31 mouse cellular contexts compared by ENCODE assay signal in genomic region chr13:104171711-104172110, GRCm38 (mm10). TPM values are rescaled to one million over a fixed set of nuclear protein-coding genes. Genes with fewer than 3 reads are reported as not detected.
DNase-seq lines count a peak whose midpoint lies in the region; ATAC-seq and TF ChIP-seq lines count a peak whose summit lies in the region.
"Had no signal": no experiment of that assay in that cellular context is flagged by ENCODE, and none has a peak within 500 bp of the region (broad histone marks: within the 10 kb centered on the region; RNA-seq: fewer than 3 reads in every experiment).

No protein-coding gene starts in this region.

- peaks cover 3% of the 10 kb centered on the region; the same call in 1 of the 2 replicates for H3K79me2 ChIP-seq in liver, adult 2 months (ENCODE audit: control insufficient read depth, insufficient read depth, low read length)
- peaks cover 50% of the 10 kb centered on the region for H3K79me2 ChIP-seq in C2C12 (ENCODE audit: control insufficient read depth, insufficient read depth)

- no peaks in the 10 kb centered on the region for H3K27me3 ChIP-seq in liver, adult 2 months (ENCODE audit: control insufficient read depth, insufficient read depth, low read length)
- H3K27me3 ChIP-seq in liver, embryonic 12.5 days (replicated peaks), result no peaks in the 10 kb centered on the region
- H3K27me3 ChIP-seq in C2C12 (ENCODE audit: control insufficient read depth, insufficient read depth, insufficient read length), result no peaks in the 10 kb centered on the region
- H3K27me3 ChIP-seq: embryonic facial prominence, embryonic 13.5 days; forebrain, embryonic 12.5 days; forebrain, embryonic 15.5 days; heart, embryonic 12.5 days; heart, embryonic 15.5 days; hindbrain, embryonic 12.5 days; hindbrain, embryonic 15.5 days; Patski had no signal

- ATAC-seq in liver, embryonic 12.5 days, result no peak
- ATAC-seq: activated CD4-positive, CD25-positive, alpha-beta regulatory T cell, adult 4 months; forebrain, embryonic 15.5 days; Patski had no signal

- no peak for TF ChIP-seq CTCF in liver, adult 2 months (IDR thresholded peaks at IDR 0.05; ENCODE audit: low read depth, low read length)
- no peak for TF ChIP-seq CTCF in C2C12 (IDR thresholded peaks at IDR 0.05; ENCODE audit: control insufficient read depth, insufficient read depth, insufficient read length)

- H3K4me2 ChIP-seq in liver, embryonic 12.5 days, result no peak overlapping the region
- H3K4me2 ChIP-seq: embryonic facial prominence, embryonic 13.5 days; forebrain, embryonic 12.5 days; forebrain, embryonic 15.5 days; heart, embryonic 12.5 days; heart, embryonic 15.5 days; hindbrain, embryonic 12.5 days; hindbrain, embryonic 15.5 days had no signal

- H3ac ChIP-seq in C2C12 (ENCODE audit: control insufficient read depth, insufficient read length, low read depth), result no peak overlapping the region

- intact Hi-C loops in heart, postnatal 36 days (cut with DNase I), result no loop called here

- WGBS in liver, adult 2 months, result 60% methylated on average over 5 of the region's 5 CpGs
- 84% methylated on average over 5 of the region's 5 CpGs for WGBS in liver, embryonic 12.5 days (ENCODE audit: insufficient replicate concordance)

- H3K27ac ChIP-seq in liver, adult 2 months (replicated peaks; ENCODE audit: insufficient read depth, low read depth, low read length), result no peak overlapping the region
- no peak overlapping the region for H3K27ac ChIP-seq in liver, embryonic 12.5 days
- H3K27ac ChIP-seq: embryonic facial prominence, embryonic 10.5 days; embryonic facial prominence, embryonic 13.5 days; forebrain, embryonic 12.5 days; forebrain, embryonic 15.5 days; heart, embryonic 15.5 days; hindbrain, embryonic 12.5 days; hindbrain, embryonic 15.5 days had no signal

- TF ChIP-seq POLR2A in liver, adult 2 months (IDR thresholded peaks at IDR 0.05; ENCODE audit: extremely low read depth, insufficient read depth, low read length), result no peak

- no peak overlapping the region for H3K9ac ChIP-seq in liver, adult 2 months (ENCODE audit: low read depth, low read length)
- H3K9ac ChIP-seq in liver, embryonic 12.5 days, result no peak overlapping the region
- H3K9ac ChIP-seq: embryonic facial prominence, embryonic 13.5 days; forebrain, embryonic 12.5 days; forebrain, embryonic 15.5 days; heart, embryonic 12.5 days; heart, embryonic 15.5 days; hindbrain, embryonic 12.5 days; hindbrain, embryonic 15.5 days had no signal

- H3K4me1 ChIP-seq in liver, adult 2 months (ENCODE audit: control insufficient read depth, insufficient read depth, low read length), result peaks cover 12% of the 10 kb centered on the region
- H3K4me1 ChIP-seq in liver, embryonic 12.5 days, result peaks cover 30% of the 10 kb centered on the region

- peaks cover 34% of the 10 kb centered on the region for H3K79me3 ChIP-seq in C2C12 (ENCODE audit: low read depth)

- peak; percentile 23 for DNase-seq in adrenal gland, adult 2 months
- no peak for DNase-seq in adrenal gland, adult 18-20 months (ENCODE audit: low spot score in 2 of 2)
- peak; percentile 17 for DNase-seq in liver, adult 2 months (ENCODE audit: extremely low read depth, low read depth, low spot score)
- peak; percentile 40 for DNase-seq in ZHBTc4 (ENCODE audit: low read depth, low spot score)
- no peak for DNase-seq in heart, postnatal 36 days
- DNase-seq in cerebellum, adult 8-10 months, result no peak
- DNase-seq: cerebellum, adult 11 months; cerebellum, adult 2 months; cerebellum, postnatal 10 days; cerebellum, postnatal 36 days; embryo, embryonic 11 days; gastrocnemius, postnatal 25 days; heart, adult 18-20 months; heart, postnatal 10 days; heart, postnatal 4 days; kidney, adult 11 months; kidney, adult 8-10 months had no signal

- H3K4me3 ChIP-seq in liver, adult 2 months (ENCODE audit: insufficient read depth, low read depth, low read length), result no peak overlapping the region
- H3K4me3 ChIP-seq in liver, embryonic 12.5 days, result no peak overlapping the region
- H3K4me3 ChIP-seq in C2C12 (ENCODE audit: insufficient read depth, poor library complexity, severe bottlenecking), result no peak overlapping the region
- H3K4me3 ChIP-seq: embryonic facial prominence, embryonic 10.5 days; embryonic facial prominence, embryonic 13.5 days; erythroblast, embryonic 14.5 days; forebrain, embryonic 12.5 days; forebrain, embryonic 15.5 days; heart, embryonic 12.5 days; heart, embryonic 15.5 days; hindbrain, embryonic 12.5 days; hindbrain, embryonic 15.5 days had no signal

- H3K9me3 ChIP-seq in liver, embryonic 12.5 days (replicated peaks), result no peaks in the 10 kb centered on the region
- H3K9me3 ChIP-seq: embryonic facial prominence, embryonic 13.5 days; forebrain, embryonic 12.5 days; forebrain, embryonic 15.5 days; G1E; heart, embryonic 15.5 days; hindbrain, embryonic 15.5 days had no signal

- H3K36me3 ChIP-seq in liver, adult 2 months (ENCODE audit: control insufficient read depth, insufficient read depth, low read length), result peaks cover 20% of the 10 kb centered on the region
- H3K36me3 ChIP-seq in liver, embryonic 12.5 days, result peaks cover 39% of the 10 kb centered on the region
- peaks cover 28% of the 10 kb centered on the region for H3K36me3 ChIP-seq in C2C12 (ENCODE audit: control insufficient read depth, insufficient read depth)

TF ChIP-seq in C2C12, 6 proteins besides CTCF, POLR2A, EP300 and RAD21:
- TF ChIP-seq MYOD1 (IDR thresholded peaks at IDR 0.05; ENCODE audit: control insufficient read depth, insufficient read length, low read depth), result peak; percentile 34
- TF ChIP-seq MYOG (IDR thresholded peaks at IDR 0.05; ENCODE audit: control insufficient read depth, extremely low read depth, insufficient read length), result no peak
- no peak for TF ChIP-seq FOSL1 (IDR thresholded peaks at IDR 0.05; ENCODE audit: insufficient read depth, low read length, poor library complexity, severe bottlenecking)

RNA-seq across cellular contexts. Expression of gene Trappc13, which starts 6.6 kb away (rescaled TPM):
- total RNA-seq in adrenal gland, adult 2 months (2021), result 10 to 100 TPM; 57.8 to 61.8 TPM
- polyA plus RNA-seq in adrenal gland, adult 2 months (2012; rRNA removed), result 2.6 and 5.3 TPM in 2 replicates
- total RNA-seq in adrenal gland, adult 18-20 months (2021), result 10 to 100 TPM; 58.9 to 72.0 TPM
- total RNA-seq in liver, adult 2 months (2014; rRNA removed), result 23.6 and 26.3 TPM in 2 replicates
- polyA plus RNA-seq in liver, adult 2 months (2012; rRNA removed), result 4.6 and 6.3 TPM in 2 replicates
- polyA plus RNA-seq in liver, embryonic 12.5 days (2016; fragmentation: Nextera tagmentation; extraction: Ambion mirVana), result 39.5 and 42.6 TPM in 2 replicates
- 23.4 TPM for polyA plus RNA-seq in C2C12 (2012; fragmentation: generic; extraction: Trizol)
- 10 to 100 TPM; 31.2 to 35.1 TPM for total RNA-seq in heart, postnatal 36 days (2021)

RNA-seq across cellular contexts. Expression of gene Trim23, which starts 6.9 kb away (rescaled TPM):
- total RNA-seq in adrenal gland, adult 2 months (2021), result 10 to 100 TPM; 12.6 to 20.2 TPM
- 0.56 and 0.67 TPM in 2 replicates for polyA plus RNA-seq in adrenal gland, adult 2 months (2012; rRNA removed)
- total RNA-seq in adrenal gland, adult 18-20 months (2021), result 10 to 100 TPM; 15.2 to 16.3 TPM
- total RNA-seq in liver, adult 2 months (2014; rRNA removed), result 14.4 and 19.5 TPM in 2 replicates
- polyA plus RNA-seq in liver, adult 2 months (2012; rRNA removed), result 1.3 and 1.7 TPM in 2 replicates
- polyA plus RNA-seq in liver, embryonic 12.5 days (2016; fragmentation: Nextera tagmentation; extraction: Ambion mirVana), result 10.6 and 11.4 TPM in 2 replicates
- 3.0 TPM for polyA plus RNA-seq in C2C12 (2012; fragmentation: generic; extraction: Trizol)
- total RNA-seq in heart, postnatal 36 days (2021), result 10 to 100 TPM; 23.4 to 23.8 TPM

RNA-seq across cellular contexts. Expression of gene Cenpk, which starts 56.7 kb away (rescaled TPM):
- 1 to 10 TPM; 1.5 to 1.9 TPM for total RNA-seq in adrenal gland, adult 2 months (2021)
- polyA plus RNA-seq in adrenal gland, adult 2 months (2012; rRNA removed), result 0.12 and 0.21 TPM in 2 replicates
- 1 to 10 TPM; 1.6 to 1.8 TPM for total RNA-seq in adrenal gland, adult 18-20 months (2021)
- total RNA-seq in liver, adult 2 months (2014; rRNA removed), result 1.3 and 1.5 TPM in 2 replicates
- 0.12 and 0.27 TPM in 2 replicates for polyA plus RNA-seq in liver, adult 2 months (2012; rRNA removed)
- polyA plus RNA-seq in liver, embryonic 12.5 days (2016; fragmentation: Nextera tagmentation; extraction: Ambion mirVana), result 89.2 and 94.6 TPM in 2 replicates
- polyA plus RNA-seq in C2C12 (2012; fragmentation: generic; extraction: Trizol), result 12.6 TPM
- under 1 TPM; 0.62 to 0.67 TPM for total RNA-seq in heart, postnatal 36 days (2021)

RNA-seq across cellular contexts. Expression of gene Ppwd1, which starts 56.9 kb away (rescaled TPM):
- 10 to 100 TPM; 12.7 to 14.2 TPM for total RNA-seq in adrenal gland, adult 2 months (2021)
- 0.24 and 0.44 TPM in 2 replicates for polyA plus RNA-seq in adrenal gland, adult 2 months (2012; rRNA removed)
- 10 to 100 TPM; 13.1 to 13.3 TPM for total RNA-seq in adrenal gland, adult 18-20 months (2021)
- total RNA-seq in liver, adult 2 months (2014; rRNA removed), result 9.5 and 11.2 TPM in 2 replicates
- polyA plus RNA-seq in liver, adult 2 months (2012; rRNA removed), result 0.90 and 1.0 TPM in 2 replicates
- polyA plus RNA-seq in liver, embryonic 12.5 days (2016; fragmentation: Nextera tagmentation; extraction: Ambion mirVana), result 12.7 and 12.9 TPM in 2 replicates
- polyA plus RNA-seq in C2C12 (2012; fragmentation: generic; extraction: Trizol), result 6.0 TPM
- total RNA-seq in heart, postnatal 36 days (2021), result 1 to 10 TPM; 6.3 to 7.3 TPM

Comparison
In these comparisons a context has a peak if more than half of its experiments do, and no peak if none do; other contexts are left out.
1. DNase-seq: peak in adrenal gland, adult 2 months (single experiment), liver, adult 2 months (single experiment) and ZHBTc4 (single experiment); none in adrenal gland, adult 18-20 months (0 of 2), heart, postnatal 36 days (0 of 2) and cerebellum, adult 8-10 months (single experiment).